Mouse (Mus musculus) CH12.LX (cell line): ENCODE data around the gene Trp73. TPM values are rescaled to one million over a fixed set of nuclear protein-coding genes. Genes with fewer than 3 reads are reported as not detected.

Source experiments
- DNase-seq: peaks from one replicate; pipeline ENCODE4 v3.0.0-alpha.2; 2013; ENCODE audit errors: extremely low read depth
- H3K27ac ChIP-seq: 2 replicates; pipeline ENCODE4 v1.5.1; 2012; ENCODE audit warnings: low read depth, mild to moderate bottlenecking, control low read depth, moderate library complexity; ENCODE audit not compliant: insufficient read depth
- H3K27me3 ChIP-seq: replicated peaks from 2 replicates; pipeline ENCODE3; 2012; ENCODE audit warnings: inconsistent platforms
- H3K36me3 ChIP-seq, 2 experiments: replicated peaks in 1 of 2; 2 replicates each; pipeline versions ENCODE3 to v1.6.1; 2012; ENCODE audit warnings: inconsistent platforms in 1 of 2, low read length in 1 of 2, mild to moderate bottlenecking in 1 of 2, mixed read lengths in 1 of 2, moderate library complexity in 1 of 2; ENCODE audit not compliant: control insufficient read depth in 1 of 2, insufficient read depth in 1 of 2
- H3K4me1 ChIP-seq, 2 experiments: 2 replicates each; pipeline ENCODE4 v1.6.1; 2012; ENCODE audit warnings: inconsistent platforms in 1 of 2, moderate library complexity in 1 of 2; ENCODE audit not compliant: insufficient read depth in 2 of 2, control insufficient read depth in 1 of 2
- H3K4me2 ChIP-seq: 2 replicates; pipeline ENCODE4 v1.6.1; 2012; ENCODE audit warnings: low read depth, mild to moderate bottlenecking, control low read depth; ENCODE audit not compliant: poor library complexity, insufficient read depth, severe bottlenecking
- H3K4me3 ChIP-seq, 3 experiments: fragments of 150-350 bp in 1 of 3; sonication (generic) in 1 of 3; replicated peaks in 1 of 3; 2 replicates each; pipeline versions ENCODE3 to v1.5.1; 2011 to 2012; ENCODE audit warnings: low read depth in 2 of 3, low read length in 2 of 3, mild to moderate bottlenecking in 2 of 3, moderate library complexity in 2 of 3, control low read depth in 1 of 3, improper control_type of control experiment in 1 of 3, inconsistent platforms in 1 of 3, mixed read lengths in 1 of 3; ENCODE audit not compliant: poor library complexity in 1 of 3
- H3K79me2 ChIP-seq: replicated peaks from 2 replicates; pipeline ENCODE4 v1.6.1; 2012; ENCODE audit warnings: mild to moderate bottlenecking, moderate library complexity; ENCODE audit not compliant: control insufficient read depth, poor library complexity, insufficient read depth, severe bottlenecking; ENCODE audit errors: extremely low read depth
- H3K9ac ChIP-seq: 2 replicates; pipeline ENCODE4 v1.6.1; 2012; ENCODE audit warnings: low read depth, mild to moderate bottlenecking, control low read depth, moderate library complexity; ENCODE audit not compliant: insufficient read depth
- H3K9me3 ChIP-seq: replicated peaks from 2 replicates; pipeline ENCODE3; 2012; ENCODE audit warnings: low read length, inconsistent platforms, mixed read lengths
- CTCF ChIP-seq, 2 experiments: IDR thresholded peaks in 1 of 2; conservative IDR thresholded peaks in 1 of 2; 2 replicates each; pipeline ENCODE4 v1.5.1; 2011 to 2012; ENCODE audit warnings: low read depth in 2 of 2, low read length in 2 of 2, improper control_type of control experiment in 1 of 2, inconsistent platforms in 1 of 2, mild to moderate bottlenecking in 1 of 2, moderate library complexity in 1 of 2
- E2F4 ChIP-seq: IDR thresholded peaks from 2 replicates; pipeline ENCODE4 v1.6.1; 2011; ENCODE audit warnings: low read depth, low read length, improper control_type of control experiment; ENCODE audit not compliant: insufficient replicate concordance
- ELF1 ChIP-seq: IDR thresholded peaks from 2 replicates; pipeline ENCODE4 v1.6.1; 2014; ENCODE audit warnings: low read depth, mild to moderate bottlenecking, inconsistent platforms, low read length, improper control_type of control experiment
- EP300 ChIP-seq: IDR thresholded peaks from 2 replicates; pipeline ENCODE4 v1.6.1; 2011; ENCODE audit warnings: low read length, improper control_type of control experiment
- GABPA ChIP-seq: IDR thresholded peaks from 2 replicates; pipeline ENCODE4 v1.6.1; 2012; ENCODE audit warnings: low read depth, low read length, improper control_type of control experiment, inconsistent platforms; ENCODE audit not compliant: insufficient replicate concordance
- JUN ChIP-seq: IDR thresholded peaks from 2 replicates; pipeline ENCODE4 v1.6.1; 2011; ENCODE audit warnings: low read depth, mild to moderate bottlenecking, low read length, improper control_type of control experiment, moderate library complexity; ENCODE audit not compliant: insufficient read depth
- JUND ChIP-seq: conservative IDR thresholded peaks from 2 replicates; pipeline ENCODE4 v1.6.1; 2011; ENCODE audit warnings: low read depth, low read length, improper control_type of control experiment
- MAFK ChIP-seq: IDR thresholded peaks from 2 replicates; pipeline ENCODE4 v1.6.1; 2011; ENCODE audit warnings: low read length, improper control_type of control experiment; ENCODE audit not compliant: insufficient replicate concordance
- MEF2A ChIP-seq: IDR thresholded peaks from 2 replicates; pipeline ENCODE4 v1.6.1; 2014; ENCODE audit warnings: low read depth, mild to moderate bottlenecking, inconsistent platforms, low read length, improper control_type of control experiment, borderline replicate concordance
- NELFE ChIP-seq: IDR thresholded peaks from 2 replicates; pipeline ENCODE4 v1.6.1; 2011; ENCODE audit warnings: low read depth, low read length, improper control_type of control experiment
- NRF1 ChIP-seq: IDR thresholded peaks from 2 replicates; pipeline ENCODE4 v1.6.1; 2014; ENCODE audit warnings: low read depth, mild to moderate bottlenecking, inconsistent platforms, low read length, improper control_type of control experiment, moderate library complexity
- POLR2AphosphoS2 ChIP-seq: IDR thresholded peaks from 2 replicates; pipeline ENCODE4 v1.6.1; 2011; ENCODE audit warnings: low read depth, low read length, improper control_type of control experiment
- RAD21 ChIP-seq: IDR thresholded peaks from 2 replicates; pipeline ENCODE4 v1.6.1; 2011; ENCODE audit warnings: low read depth, mild to moderate bottlenecking, low read length, improper control_type of control experiment, moderate library complexity
- RCOR1 ChIP-seq: conservative IDR thresholded peaks from 2 replicates; pipeline ENCODE4 v1.6.1; 2012; ENCODE audit warnings: low read depth, mild to moderate bottlenecking, inconsistent platforms, low read length, improper control_type of control experiment
- SMC3 ChIP-seq: IDR thresholded peaks from 2 replicates; pipeline ENCODE4 v1.6.1; 2011; ENCODE audit warnings: low read depth, low read length, improper control_type of control experiment
- TCF12 ChIP-seq: IDR thresholded peaks from 2 replicates; pipeline ENCODE4 v1.6.1; 2014; ENCODE audit warnings: low read depth, mild to moderate bottlenecking, inconsistent platforms, low read length, improper control_type of control experiment
- USF2 ChIP-seq: conservative IDR thresholded peaks from 2 replicates; pipeline ENCODE4 v1.6.1; 2011; ENCODE audit warnings: low read depth, low read length, improper control_type of control experiment
- ZC3H11A ChIP-seq: IDR thresholded peaks from 2 replicates; pipeline ENCODE4 v1.6.1; 2012; ENCODE audit warnings: low read depth, mild to moderate bottlenecking, inconsistent platforms, low read length, improper control_type of control experiment
- dilution Hi-C: fragments of 300-500 bp; cut with MboI; formaldehyde crosslinking; loops from 2 replicates; pipeline ENCODE4 v1.14.3; 2020; ENCODE audit warnings: low sequenced_read_pairs; ENCODE audit not compliant: extremely low pct_unique_long_range_greater_than_20kb, extremely low pct_ligation_motif_present
- in situ Hi-C: fragments of 300-500 bp; cut with MboI; formaldehyde crosslinking; loops from 3 replicates; pipeline ENCODE4 v1.14.3; 2019; ENCODE audit warnings: low sequenced_read_pairs, low pct_ligation_motif_present, low pct_unique_long_range_greater_than_20kb, mixed read lengths
- polyA plus RNA-seq: library from polyadenylated mRNA; unstranded; fragments of >175 nt; gene quantifications from 2 replicates; pipeline ENCODE4 v1.2.1, GENCODE M21; 2012; ENCODE audit warnings: low read depth; ENCODE audit not compliant: insufficient read length
- total RNA-seq, 2 experiments: library from RNA; depleted of rRNA; stranded (reverse); fragments of 300-350 nt in 1 of 2; fragments of >200 nt in 1 of 2; gene quantifications; 2 replicates each; pipeline ENCODE4 v1.2.3; 2012 to 2014

Trp73 gene
- total and polyA plus RNA-seq, 3 experiments = 14.0 to 34.3 (median 30.0) TPM

GRCm38 (mm10) chr4:154121800-154122199, 18.2 kb downstream of the Trp73 start:
- Histone ChIP-seq H3K27me3 (no peaks in the 10 kb centered on the region), H3K4me1 (peaks cover 31 to 71% of the 10 kb centered on the region in 2 experiments), H3K4me2 (no peak overlapping the region)

DNA sequence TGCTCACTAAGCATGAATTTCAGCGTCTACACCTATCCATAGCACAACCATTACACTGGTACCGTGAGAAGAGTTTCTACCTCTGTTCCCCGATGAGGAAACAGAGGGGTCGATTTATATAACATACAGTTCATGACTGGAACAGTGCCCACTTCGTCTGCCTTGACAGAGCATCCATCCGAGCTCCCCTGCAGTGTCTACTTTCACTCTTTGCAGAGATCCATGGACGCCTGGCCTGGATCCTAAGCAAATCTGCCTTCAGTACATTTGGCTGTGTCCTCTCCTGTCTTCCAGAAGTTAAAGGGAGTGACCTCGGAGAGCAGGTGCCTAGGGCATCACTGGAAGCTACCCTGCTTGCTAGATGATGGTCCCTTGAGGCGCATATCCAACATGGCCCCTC, 20.8 kb downstream of the Trp73 start:
- Histone ChIP-seq H3K4me3 (no peak overlapping the region), H3K4me1 (peaks cover 37 to 78% of the 10 kb centered on the region in 2 experiments), H3K9me3 (no peaks in the 10 kb centered on the region), H3K27me3 (no peaks in the 10 kb centered on the region), H3K9ac (no peak overlapping the region), H3K79me2 (peaks cover 90% of the 10 kb centered on the region), H3K36me3 (peaks cover 45 to 81% of the 10 kb centered on the region in 2 experiments), H3K4me2 (no peak overlapping the region), H3K27ac (no peak overlapping the region)
- dilution Hi-C loops = no loop called here
- in situ Hi-C loops = loop anchor here (25.0 kb wide), 1 partner anchor 1832 kb away; the partner anchor contains the start of genes Hes3 and Icmt
- no peak for DNase-seq
- TF ChIP-seq TCF12 (no peak), ELF1 (no peak), MAFK (no peak), ZC3H11A (no peak), EP300 (no peak), RCOR1 (no peak), MEF2A (no peak), JUND (no peak), CTCF (conservative IDR thresholded peaks at IDR 0.05 in 1 of 2, IDR thresholded peaks at IDR 0.05 in 1 of 2; ENCODE audit: low read depth in 2 of 2, low read length in 2 of 2) (no peak), GABPA (no peak), E2F4 (no peak), USF2 (no peak), NRF1 (no peak), JUN (no peak)

More at GRCm38 (mm10) chr4:154121800-154122199, 18.2 kb downstream of the Trp73 start:
- Histone ChIP-seq H3K9me3 (no peaks in the 10 kb centered on the region), H3K79me2 (peaks cover 85% of the 10 kb centered on the region), H3K27ac (no peak overlapping the region)
- in situ Hi-C loops = loop anchor here (25.0 kb wide), 1 partner anchor 1834 kb away; the partner anchor contains the start of genes Hes3 and Icmt
- no peak for TF ChIP-seq RAD21
- TF ChIP-seq SMC3 = no peak
- TF ChIP-seq RCOR1 = no peak
- no peak for TF ChIP-seq ZC3H11A
- no peak for TF ChIP-seq NELFE
- TF ChIP-seq USF2 = no peak
- no peak for TF ChIP-seq POLR2AphosphoS2
- no peak for TF ChIP-seq MEF2A
- TF ChIP-seq, all 38 proteins: peak for 0
- H3K36me3 ChIP-seq = peaks cover 29 to 61% of the 10 kb centered on the region in 2 experiments
- dilution Hi-C loops = no loop called here
- no peak for DNase-seq
- no peak overlapping the region for H3K9ac ChIP-seq
- no peak overlapping the region for H3K4me3 ChIP-seq
